Mouse (Mus musculus) gastrocnemius, adult 2 months (tissue): ENCODE data around the gene Slc25a26. TPM values are rescaled to one million over a fixed set of nuclear protein-coding genes. Genes with fewer than 3 reads are reported as not detected.

Experiments
- DNase-seq: peaks from one replicate; pipeline ENCODE4 v3.0.0; 2022
- H3K27ac ChIP-seq: fragments of 200-600 bp; 2 replicates; pipeline ENCODE4 v1.8.1; 2022; ENCODE audit warnings: mild to moderate bottlenecking
- H3K4me3 ChIP-seq: fragments of 200-600 bp; 2 replicates; pipeline ENCODE4 v1.8.1; 2022; ENCODE audit warnings: mild to moderate bottlenecking, moderate library complexity
- CTCF ChIP-seq: fragments of 200-600 bp; IDR thresholded peaks from 2 replicates; pipeline ENCODE4 v1.8.1; 2022; ENCODE audit warnings: antibody characterized with exemption, mild to moderate bottlenecking, moderate library complexity
- intact Hi-C: fragments of 180-260 bp; cut with DNase I; formaldehyde crosslinking; loops from one replicate; pipeline ENCODE4 v1.15.1; 2025
- total RNA-seq, 2 experiments: library from RNA; stranded (reverse); gene quantifications; 2 replicates each; pipeline ENCODE4 v1.2.3; 2021

Gene Slc25a26
- total RNA-seq, 2 experiments from 2014 or later: 16.5 to 17.7 TPM

DNA sequence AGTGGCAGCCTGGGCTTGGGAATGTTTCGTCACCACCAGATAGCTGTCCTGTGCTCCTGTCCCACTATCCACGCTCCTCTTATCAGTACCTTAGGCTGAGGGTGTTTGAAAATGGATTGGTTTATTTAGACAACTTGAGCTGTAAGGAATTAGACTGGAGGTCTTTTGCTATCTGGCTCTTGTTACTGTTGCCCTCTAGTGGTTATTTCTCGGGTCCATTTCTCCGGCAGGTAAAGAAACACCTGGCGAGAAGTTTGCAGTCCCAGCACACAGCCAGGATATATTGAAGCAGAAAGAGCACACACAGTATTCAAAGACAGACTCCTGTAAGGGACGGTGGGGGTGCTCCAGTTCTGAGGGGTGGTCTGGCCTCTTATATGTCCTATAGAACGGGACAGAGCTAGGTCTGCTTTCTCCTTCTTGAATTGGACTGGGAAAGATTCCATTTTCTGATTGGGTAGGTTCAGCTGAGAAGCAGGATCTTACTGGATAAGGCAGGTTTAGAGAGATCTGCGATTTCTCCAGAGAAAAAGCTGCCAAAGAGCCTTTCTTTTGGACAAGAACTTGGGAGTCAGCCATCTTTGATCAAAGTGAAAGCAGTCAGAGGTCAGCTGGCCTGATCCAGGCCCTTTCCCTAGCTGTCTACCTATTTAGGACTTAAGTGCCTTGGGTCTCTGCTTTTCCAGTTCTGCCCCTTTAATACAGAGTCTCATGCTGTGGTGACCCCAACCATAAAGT is 63.2 kb downstream of the Slc25a26 start:
- Histone ChIP-seq H3K4me3 (no peak overlapping the region), H3K27ac (no peak overlapping the region)
- peak; percentile 44 for TF ChIP-seq CTCF
- intact Hi-C loops: no loop called here
- no peak for DNase-seq

DNA sequence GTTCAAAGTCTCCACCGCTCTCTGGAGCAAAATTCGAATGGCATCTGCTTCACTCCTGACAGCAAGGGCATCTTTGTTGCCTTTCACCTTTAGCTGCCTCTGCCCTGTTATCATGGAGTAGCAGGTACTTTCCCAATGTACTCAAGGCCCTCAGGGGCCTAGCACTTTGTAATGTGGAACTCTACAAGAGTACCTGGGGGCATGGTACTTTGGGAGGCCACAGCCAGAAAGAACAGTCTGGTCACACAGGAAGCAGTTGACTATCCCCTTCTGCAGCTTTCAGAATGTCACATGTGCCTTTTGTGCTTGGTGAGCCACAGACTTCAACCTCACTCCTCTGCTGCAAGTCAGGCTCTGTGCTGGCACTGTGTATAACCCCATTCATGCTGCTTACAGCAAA is 65.6 kb downstream of the Slc25a26 start:
- TF ChIP-seq CTCF: no peak
- no peak for DNase-seq
- no peak overlapping the region for H3K4me3 ChIP-seq
- intact Hi-C loops: no loop called here
- H3K27ac ChIP-seq: no peak overlapping the region

DNA sequence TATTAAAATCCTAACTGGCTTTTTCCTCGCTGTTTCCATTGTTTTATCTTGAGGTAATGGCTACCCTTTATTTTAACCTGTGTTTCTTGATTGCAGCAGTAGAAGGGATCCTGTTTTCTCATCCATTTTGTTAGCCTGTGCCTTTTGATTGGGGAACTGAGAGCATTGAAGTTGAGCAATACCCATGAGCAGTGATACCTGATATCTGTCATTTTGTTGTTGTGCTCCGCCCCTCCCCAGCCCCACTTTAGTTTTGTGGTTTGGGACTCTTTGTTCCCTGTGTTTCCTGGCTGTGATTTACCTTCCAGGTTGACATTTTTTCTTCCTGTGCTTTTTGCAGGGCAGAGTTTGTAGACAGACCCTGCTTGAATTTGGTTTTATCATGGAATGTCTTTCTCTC is 67.9 kb downstream of the Slc25a26 start:
- intact Hi-C loops: no loop called here

DNA sequence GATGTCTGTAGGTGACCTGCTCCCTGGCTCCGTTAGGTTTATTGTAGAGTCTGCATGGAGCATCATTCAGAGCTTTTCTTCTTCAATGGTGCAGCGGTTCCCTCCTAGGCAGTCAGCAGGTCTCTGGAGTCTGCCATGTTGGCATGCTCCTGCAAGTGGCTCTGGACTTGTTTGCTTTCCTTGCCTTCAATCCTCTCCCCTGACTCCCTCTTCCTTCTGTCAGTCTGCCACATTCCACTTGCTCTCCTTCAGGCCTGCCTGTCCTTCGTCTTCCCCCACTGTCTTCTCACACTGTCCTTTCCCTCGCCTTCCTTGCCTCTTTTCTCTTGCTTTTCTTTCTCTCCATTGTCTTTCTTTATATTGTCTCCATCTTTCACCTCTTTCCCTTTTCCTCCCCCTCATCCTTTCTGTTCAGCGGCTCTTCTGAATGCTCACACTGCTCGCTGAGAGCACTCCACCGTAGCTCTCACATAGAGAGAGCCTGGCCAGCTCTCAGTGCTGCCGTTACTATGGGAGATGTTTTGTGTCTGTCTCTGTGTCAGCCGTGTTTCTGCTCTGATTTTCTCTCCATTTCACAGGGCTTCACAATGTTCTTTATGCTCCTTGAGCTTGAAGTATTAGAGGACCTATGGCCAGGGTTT is 75.5 kb downstream of the Slc25a26 start:
- Histone ChIP-seq H3K4me3 (no peak overlapping the region), H3K27ac (no peak overlapping the region)
- TF ChIP-seq CTCF: no peak
- intact Hi-C loops: no loop called here
- no peak for DNase-seq

More for the DNA sequence above, 67.9 kb downstream of the Slc25a26 start:
- no peak for TF ChIP-seq CTCF
- H3K4me3 ChIP-seq: no peak overlapping the region
- DNase-seq: no peak
- no peak overlapping the region for H3K27ac ChIP-seq

DNA sequence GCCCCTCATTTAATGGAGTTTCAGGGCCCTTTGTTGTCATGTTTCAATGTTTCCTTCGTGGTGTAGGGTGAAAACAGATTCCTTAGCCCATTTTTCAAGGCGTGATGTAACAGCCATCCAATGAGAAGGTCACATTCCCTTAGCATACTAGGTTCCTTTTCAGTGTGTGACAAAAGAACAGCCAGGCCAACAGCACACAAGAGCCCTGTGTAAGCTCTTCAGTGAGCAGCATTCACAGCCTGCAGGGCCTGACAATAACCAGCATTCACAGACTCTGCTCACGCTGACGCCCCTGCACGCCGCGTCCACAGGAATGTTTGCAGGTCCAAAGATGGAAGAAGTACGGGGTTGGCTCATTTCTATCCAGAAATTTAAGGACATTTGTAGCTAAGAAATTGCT is 77.9 kb downstream of the Slc25a26 start:
- no peak for DNase-seq
- no peak for TF ChIP-seq CTCF
- intact Hi-C loops: no loop called here
- H3K27ac ChIP-seq: no peak overlapping the region
- H3K4me3 ChIP-seq: no peak overlapping the region

DNA sequence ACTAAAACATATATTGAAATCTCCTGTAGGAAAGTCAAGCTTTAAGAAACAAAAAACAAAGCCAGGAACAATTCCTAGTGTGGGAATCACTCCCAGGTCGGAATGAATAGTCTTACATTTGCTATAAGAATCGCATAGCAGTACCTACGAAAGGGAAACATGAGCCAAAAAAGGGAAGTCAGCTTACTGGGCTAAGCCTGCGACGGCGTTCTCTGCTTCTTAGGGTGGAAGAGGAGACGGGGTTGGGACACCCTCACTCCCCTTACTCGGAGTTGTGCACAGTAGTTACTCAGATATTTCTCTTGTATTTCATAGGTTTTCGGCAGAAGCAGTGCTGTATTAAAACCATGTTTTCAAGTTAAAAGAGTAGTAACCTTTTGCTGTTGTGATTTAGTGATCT is 81.9 kb downstream of the Slc25a26 start:
- no peak for TF ChIP-seq CTCF
- Histone ChIP-seq H3K4me3 (no peak overlapping the region), H3K27ac (no peak overlapping the region)
- DNase-seq: no peak
- intact Hi-C loops: no loop called here

DNA sequence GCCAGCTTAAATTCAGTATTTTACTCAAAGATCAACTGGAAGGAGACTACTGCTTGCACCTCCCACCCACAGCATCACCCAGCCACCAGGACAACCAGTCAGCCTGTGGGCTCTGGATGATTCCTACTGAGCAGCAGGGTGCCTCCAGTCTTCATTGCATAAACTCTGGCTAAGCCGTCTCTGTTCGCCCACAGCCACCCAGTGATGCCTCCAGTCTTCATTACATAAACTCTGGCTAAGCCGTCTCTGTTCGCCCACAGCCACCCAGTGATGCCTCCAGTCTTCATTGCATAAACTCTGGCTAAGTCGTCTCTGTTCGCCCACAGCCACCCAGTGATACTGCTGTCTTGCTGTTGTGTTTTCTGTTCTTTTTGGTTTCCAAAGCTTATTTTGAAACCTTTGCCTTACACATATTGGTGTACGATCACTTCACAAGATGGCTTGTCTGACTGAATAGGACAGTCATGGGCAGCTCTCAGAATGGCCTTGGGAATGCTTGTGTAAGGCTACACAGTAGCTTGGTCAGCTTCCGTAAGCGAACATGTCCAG is 84.1 kb downstream of the Slc25a26 start:
- TF ChIP-seq CTCF: no peak
- Histone ChIP-seq H3K27ac (no peak overlapping the region), H3K4me3 (no peak overlapping the region)
- DNase-seq: no peak
- intact Hi-C loops: no loop called here

DNA sequence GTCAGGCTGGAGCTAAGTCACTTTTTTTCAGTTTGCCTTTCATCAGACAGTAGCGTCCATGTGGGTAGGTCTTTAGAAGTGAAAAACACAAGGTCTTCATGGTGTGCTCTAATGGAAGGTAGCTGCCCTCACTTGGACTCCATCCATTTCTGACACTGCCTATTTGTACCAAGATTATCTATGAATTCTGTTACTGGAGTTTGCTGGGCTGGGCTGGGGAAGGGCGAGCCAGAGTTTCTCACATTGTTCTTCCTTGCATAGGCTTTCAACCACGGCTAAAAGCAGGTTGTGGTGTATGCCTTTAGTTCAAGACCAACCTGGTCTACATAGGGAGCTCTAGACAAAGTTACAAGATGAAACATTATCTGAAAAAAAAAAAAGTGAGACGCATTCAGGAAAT is 84.8 kb downstream of the Slc25a26 start:
- Histone ChIP-seq H3K4me3 (no peak overlapping the region), H3K27ac (no peak overlapping the region)
- DNase-seq: no peak
- TF ChIP-seq CTCF: no peak
- intact Hi-C loops: no loop called here

DNA sequence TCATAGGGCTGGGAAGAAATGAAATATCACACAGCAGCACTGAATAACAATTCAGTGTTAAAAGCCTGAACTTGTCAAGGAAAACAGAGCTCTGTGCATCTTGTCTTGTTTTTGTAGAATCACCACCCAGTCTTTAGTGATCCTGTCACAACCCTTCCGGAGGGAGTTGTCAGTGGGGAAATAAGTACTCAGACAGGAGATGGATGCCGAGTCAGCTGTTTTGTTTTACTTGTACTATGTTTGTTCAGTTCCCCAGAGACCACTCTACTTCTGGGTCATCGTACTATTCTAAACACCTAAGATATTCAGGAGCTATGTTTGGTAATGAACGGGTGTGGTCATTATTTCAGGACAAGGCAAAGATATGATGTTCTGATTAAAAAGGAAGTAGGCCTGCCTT is 88.2 kb downstream of the Slc25a26 start:
- Histone ChIP-seq H3K27ac (no peak overlapping the region), H3K4me3 (no peak overlapping the region)
- DNase-seq: no peak
- intact Hi-C loops: no loop called here
- no peak for TF ChIP-seq CTCF

DNA sequence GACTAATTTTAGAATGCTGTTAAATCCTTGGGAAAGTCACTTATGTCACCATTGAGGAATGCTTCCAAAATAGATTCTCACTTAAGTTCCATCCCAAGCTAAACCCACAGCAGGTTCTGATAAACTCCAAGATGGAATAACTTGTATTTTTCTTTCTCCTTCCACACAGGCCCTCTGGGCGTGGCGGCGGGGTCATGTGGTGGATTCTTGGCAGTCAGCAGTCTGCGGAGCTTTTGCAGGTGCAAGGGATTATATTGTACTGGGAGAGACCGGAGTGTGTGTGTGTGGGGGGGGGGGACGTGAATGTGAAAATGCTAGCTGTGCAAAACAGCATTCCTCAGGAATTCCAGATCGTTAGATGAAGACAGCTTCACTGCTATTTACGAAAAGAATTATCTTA is 92.1 kb downstream of the Slc25a26 start:
- peak overlapping the region; percentile 23 for H3K4me3 ChIP-seq
- no peak for TF ChIP-seq CTCF
- peak overlapping the region; percentile 66 for H3K27ac ChIP-seq
- DNase-seq: peak; percentile 68
- intact Hi-C loops: no loop called here

DNA sequence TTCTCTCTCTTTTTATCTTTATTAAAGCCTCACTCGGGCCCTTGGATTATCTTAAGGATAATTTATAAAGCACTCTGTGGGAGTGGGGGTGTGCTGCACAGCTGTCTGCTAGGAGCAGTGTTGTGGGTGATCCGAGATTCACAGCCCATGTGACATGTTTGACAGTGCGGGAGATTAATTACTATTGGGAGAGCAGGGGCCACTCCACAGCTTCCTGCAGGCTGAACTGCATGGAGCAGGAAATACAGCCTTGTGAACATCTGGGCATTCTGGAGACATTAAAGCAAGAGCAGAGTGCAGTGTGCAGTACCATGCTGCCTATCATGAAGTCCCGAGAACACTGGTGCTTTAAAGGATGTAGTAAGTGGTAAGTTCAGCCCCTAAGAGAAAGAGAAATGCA is 92.6 kb downstream of the Slc25a26 start:
- peak; percentile 10 for DNase-seq
- TF ChIP-seq CTCF: no peak
- intact Hi-C loops: no loop called here
- H3K27ac ChIP-seq: peak overlapping the region; percentile 66
- peak overlapping the region; percentile 23 for H3K4me3 ChIP-seq

DNA sequence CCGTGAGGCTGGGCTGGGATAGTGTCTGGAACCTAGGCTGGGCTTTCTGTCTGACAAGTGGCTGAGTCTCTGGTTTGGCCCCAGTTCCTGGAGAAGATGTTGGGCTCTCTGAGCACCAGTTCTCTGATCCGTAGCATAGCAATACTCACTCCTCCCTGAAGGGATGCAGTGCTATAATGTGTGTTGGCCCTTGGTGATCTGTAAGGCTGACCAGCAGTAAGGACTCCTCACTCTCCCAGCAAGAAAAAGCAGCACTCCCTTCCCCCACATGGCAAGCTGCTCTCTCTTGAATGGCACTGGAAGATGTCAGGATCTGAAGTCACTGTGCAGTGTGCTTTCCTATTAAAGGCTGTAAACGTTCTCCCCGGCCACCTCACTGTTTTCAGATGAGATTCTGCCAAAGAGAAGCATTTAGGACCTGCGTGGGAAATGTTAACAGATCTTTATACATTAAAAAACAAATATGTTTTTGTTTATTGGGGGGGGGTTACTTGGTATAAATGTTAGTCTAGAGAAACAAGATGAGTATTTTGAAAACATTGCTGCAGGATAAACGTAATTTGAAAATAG is 94.0 kb downstream of the Slc25a26 start:
- peak; percentile 19 for DNase-seq
- Histone ChIP-seq H3K4me3 (no peak overlapping the region), H3K27ac (peak overlapping the region; percentile 84)
- no peak for TF ChIP-seq CTCF
- intact Hi-C loops: no loop called here

DNA sequence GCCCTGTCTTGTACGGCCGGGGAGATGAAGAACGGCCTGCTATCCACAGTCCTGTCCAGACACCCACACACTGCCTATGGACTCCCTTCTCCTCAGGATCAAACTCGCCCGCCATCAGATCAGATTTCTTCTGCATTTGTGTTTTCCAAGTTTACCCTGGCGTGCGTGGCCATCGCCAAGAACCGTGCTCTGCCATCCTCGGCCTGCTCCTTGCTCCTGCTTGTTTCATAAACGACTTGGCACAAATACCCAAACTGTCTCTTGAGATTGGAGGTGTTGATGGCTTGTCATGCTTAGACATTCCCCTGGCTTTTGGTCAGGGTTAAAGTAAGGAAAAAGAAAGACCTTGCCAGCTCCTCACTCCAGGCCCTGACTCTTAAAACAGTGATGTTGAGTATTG is 94.6 kb downstream of the Slc25a26 start:
- peak; percentile 59 for DNase-seq
- H3K27ac ChIP-seq: peak overlapping the region; percentile 84
- intact Hi-C loops: no loop called here
- TF ChIP-seq CTCF: no peak
- no peak overlapping the region for H3K4me3 ChIP-seq
